Mouse (Mus musculus): ENCODE data around the gene Ren1. TPM values are rescaled to one million over a fixed set of nuclear protein-coding genes. Genes with fewer than 3 reads are reported as not detected.

The Ren1 gene
- total and polyA plus RNA-seq, 2 experiments from 2014 or later: 0.07 TPM; not detected in 1

DNA sequence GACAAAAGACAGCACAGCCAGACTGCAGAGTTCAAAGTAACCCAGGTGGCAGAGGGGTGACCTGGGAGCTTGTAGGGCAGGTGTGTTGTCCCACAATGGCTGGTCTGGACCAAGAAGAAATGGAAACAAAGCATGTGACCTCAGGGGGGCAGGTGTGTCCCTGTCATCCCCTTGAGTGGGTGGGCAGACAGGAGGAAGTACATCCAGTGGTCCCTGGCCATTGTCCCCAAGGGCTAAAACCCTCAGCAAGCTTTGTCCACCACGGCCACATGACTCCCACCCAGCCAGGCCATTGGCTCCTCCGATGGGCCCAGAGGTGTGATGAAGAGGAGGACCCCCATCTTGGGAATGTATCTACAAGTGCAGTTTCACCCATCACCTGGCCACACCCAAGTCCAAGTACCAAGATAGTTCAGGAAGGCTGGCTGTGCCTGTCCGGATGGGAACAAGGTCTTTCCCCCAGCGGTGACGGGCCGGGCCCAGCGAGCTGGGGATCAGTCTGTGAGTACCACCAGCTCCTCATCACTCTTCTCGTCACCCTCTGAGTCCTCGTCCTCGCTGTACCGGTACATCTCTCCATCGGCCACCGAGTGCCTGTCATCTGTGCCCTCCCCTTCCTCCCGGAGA is 33.0 kb downstream of the Ren1 start:
- Histone ChIP-seq H3K27ac (ENCODE audit: low read depth) (no peak overlapping the region), H3K9ac (replicated peaks; ENCODE audit: low read depth, low read length) (no peak overlapping the region), H3K36me3 (replicated peaks; ENCODE audit: control insufficient read depth, insufficient read depth, low read length) (peaks cover 8% of the 10 kb centered on the region; the same call in 1 of the 2 replicates), H3K27me3 (ENCODE audit: control insufficient read depth, insufficient read depth, low read length) (no peaks in the 10 kb centered on the region), H3K4me3 (ENCODE audit: low read depth, low read length) (no peak overlapping the region), H3K4me1 (ENCODE audit: control insufficient read depth, insufficient read depth) (0 out of 2 replicates have a peak, but pooled peaks cover 5% of the 10 kb centered on the region), H3K4me2 (ENCODE audit: low read depth, low read length) (no peak overlapping the region), H3K9me3 (replicated peaks; ENCODE audit: control insufficient read depth, low read length) (no peaks in the 10 kb centered on the region)
- DNase-seq (ENCODE audit: low spot score) (no peak), ATAC-seq (ENCODE audit: insufficient read depth, low read depth) (no peak)
- 90% methylated on average over 14 of the region's 14 CpGs for WGBS
- TF ChIP-seq CTCF (IDR thresholded peaks at IDR 0.05; ENCODE audit: low read depth) (no peak), EP300 (IDR thresholded peaks at IDR 0.05; ENCODE audit: low read depth) (no peak)

- peaks cover 17% of the 10 kb centered on the region for H3K36me3 ChIP-seq (replicated peaks; ENCODE audit: control insufficient read depth, insufficient read depth, low read length)
- 0 out of 2 replicates have a peak overlapping the region, but pooled peaks have one; percentile 30 for H3K27ac ChIP-seq (ENCODE audit: low read depth)
- TF ChIP-seq CTCF (IDR thresholded peaks at IDR 0.05; ENCODE audit: low read depth) (peak; percentile 86), EP300 (IDR thresholded peaks at IDR 0.05; ENCODE audit: low read depth) (no peak)
- 33% methylated on average over 9 of the region's 9 CpGs for WGBS
- H3K4me3 ChIP-seq (ENCODE audit: low read depth, low read length): no peak overlapping the region
- DNase-seq (ENCODE audit: low spot score) (peak; percentile 53), ATAC-seq (ENCODE audit: insufficient read depth, low read depth) (peak; percentile 37; the same call in 1 of the 2 replicates)
- 0 out of 2 replicates have a peak, but pooled peaks cover 5% of the 10 kb centered on the region for H3K4me1 ChIP-seq (ENCODE audit: control insufficient read depth, insufficient read depth)
- H3K9ac ChIP-seq (replicated peaks; ENCODE audit: low read depth, low read length): no peak overlapping the region
- H3K9me3 ChIP-seq (replicated peaks; ENCODE audit: control insufficient read depth, low read length): no peaks in the 10 kb centered on the region
- H3K4me2 ChIP-seq (ENCODE audit: low read depth, low read length): peak overlapping the region; percentile 22; the same call in 1 of the 2 replicates
- no peaks in the 10 kb centered on the region for H3K27me3 ChIP-seq (ENCODE audit: control insufficient read depth, insufficient read depth, low read length)
These were observed 35.2 kb downstream of the Ren1 start for GRCm38 (mm10) chr1:133385506-133385905.

DNA sequence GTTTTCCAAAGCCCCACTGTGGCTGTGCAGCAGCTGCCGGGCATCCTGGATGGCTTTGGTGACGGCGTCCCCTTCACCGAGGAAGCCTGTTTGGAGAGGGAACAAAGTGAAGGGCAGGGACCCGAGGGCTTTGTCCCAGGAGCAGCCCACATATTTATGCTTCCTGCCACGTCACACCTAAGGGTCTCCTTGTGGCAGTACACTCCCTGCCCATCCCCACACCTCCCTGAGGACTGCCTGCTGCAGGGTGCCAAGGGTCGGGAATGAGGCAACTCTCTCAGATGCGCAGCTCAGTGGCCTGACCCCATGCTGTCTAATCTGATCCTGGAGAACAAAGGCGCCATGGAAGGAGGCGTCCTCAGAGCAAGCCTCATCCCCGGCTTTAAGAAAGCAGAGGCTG is 35.9 kb downstream of the Ren1 start:
- Histone ChIP-seq H3K27ac (ENCODE audit: low read depth) (no peak overlapping the region), H3K36me3 (replicated peaks; ENCODE audit: control insufficient read depth, insufficient read depth, low read length) (peaks cover 22% of the 10 kb centered on the region), H3K4me2 (ENCODE audit: low read depth, low read length) (no peak overlapping the region), H3K4me3 (ENCODE audit: low read depth, low read length) (no peak overlapping the region), H3K4me1 (ENCODE audit: control insufficient read depth, insufficient read depth) (0 out of 2 replicates have a peak, but pooled peaks cover 5% of the 10 kb centered on the region), H3K9ac (replicated peaks; ENCODE audit: low read depth, low read length) (no peak overlapping the region), H3K9me3 (replicated peaks; ENCODE audit: control insufficient read depth, low read length) (no peaks in the 10 kb centered on the region), H3K27me3 (ENCODE audit: control insufficient read depth, insufficient read depth, low read length) (no peaks in the 10 kb centered on the region)
- ATAC-seq (ENCODE audit: insufficient read depth, low read depth) (no peak), DNase-seq (ENCODE audit: low spot score) (no peak)
- TF ChIP-seq EP300 (IDR thresholded peaks at IDR 0.05; ENCODE audit: low read depth): no peak
- TF ChIP-seq CTCF (IDR thresholded peaks at IDR 0.05; ENCODE audit: low read depth): no peak
- 75% methylated on average over 11 of the region's 11 CpGs for WGBS

- Histone ChIP-seq H3K4me1 (ENCODE audit: control insufficient read depth, insufficient read depth) (0 out of 2 replicates have a peak, but pooled peaks cover 5% of the 10 kb centered on the region), H3K36me3 (replicated peaks; ENCODE audit: control insufficient read depth, insufficient read depth, low read length) (peaks cover 35% of the 10 kb centered on the region), H3K27me3 (ENCODE audit: control insufficient read depth, insufficient read depth, low read length) (no peaks in the 10 kb centered on the region), H3K4me3 (ENCODE audit: low read depth, low read length) (no peak overlapping the region), H3K4me2 (ENCODE audit: low read depth, low read length) (no peak overlapping the region), H3K9me3 (replicated peaks; ENCODE audit: control insufficient read depth, low read length) (no peaks in the 10 kb centered on the region), H3K9ac (replicated peaks; ENCODE audit: low read depth, low read length) (no peak overlapping the region), H3K27ac (ENCODE audit: low read depth) (no peak overlapping the region)
- WGBS: 44% methylated on average over 19 of the region's 19 CpGs
- ATAC-seq (ENCODE audit: insufficient read depth, low read depth): no peak
- TF ChIP-seq EP300 (IDR thresholded peaks at IDR 0.05; ENCODE audit: low read depth): no peak
- no peak for TF ChIP-seq CTCF (IDR thresholded peaks at IDR 0.05; ENCODE audit: low read depth)
- DNase-seq (ENCODE audit: low spot score): no peak
These were observed 37.4 kb downstream of the Ren1 start for GRCm38 (mm10) chr1:133387539-133388268.

GRCm38 (mm10) chr1:133394702-133395101 is 44.4 kb downstream of the Ren1 start:
- 67% methylated on average over 4 of the region's 4 CpGs for WGBS
- H3K4me3 ChIP-seq (ENCODE audit: low read depth, low read length): no peak overlapping the region
- no peaks in the 10 kb centered on the region for H3K27me3 ChIP-seq (ENCODE audit: control insufficient read depth, insufficient read depth, low read length)
- DNase-seq (ENCODE audit: low spot score): no peak
- H3K4me2 ChIP-seq (ENCODE audit: low read depth, low read length): no peak overlapping the region
- peaks cover 4% of the 10 kb centered on the region; the same call in 1 of the 2 replicates for H3K4me1 ChIP-seq (ENCODE audit: control insufficient read depth, insufficient read depth)
- TF ChIP-seq EP300 (IDR thresholded peaks at IDR 0.05; ENCODE audit: low read depth): no peak
- TF ChIP-seq CTCF (IDR thresholded peaks at IDR 0.05; ENCODE audit: low read depth): no peak
- no peaks in the 10 kb centered on the region for H3K9me3 ChIP-seq (replicated peaks; ENCODE audit: control insufficient read depth, low read length)
- H3K27ac ChIP-seq (ENCODE audit: low read depth): no peak overlapping the region
- H3K36me3 ChIP-seq (replicated peaks; ENCODE audit: control insufficient read depth, insufficient read depth, low read length): peaks cover 25% of the 10 kb centered on the region
- ATAC-seq (ENCODE audit: insufficient read depth, low read depth): no peak
- H3K9ac ChIP-seq (replicated peaks; ENCODE audit: low read depth, low read length): no peak overlapping the region

All from heart, postnatal 0 days (tissue).